Mouse (Mus musculus): ENCODE results near the gene Kctd12b. TPM values are rescaled to one million over a fixed set of nuclear protein-coding genes. Genes with fewer than 3 reads are reported as not detected.
"Not testable (repeated sequence)": the region's sequence is repeated elsewhere in the genome, so short reads cannot be mapped to it uniquely, and the experiment has no call there.

Gene Kctd12b
- polyA plus RNA-seq, 1 experiment from 2014 or later = 5.4 TPM

DNA sequence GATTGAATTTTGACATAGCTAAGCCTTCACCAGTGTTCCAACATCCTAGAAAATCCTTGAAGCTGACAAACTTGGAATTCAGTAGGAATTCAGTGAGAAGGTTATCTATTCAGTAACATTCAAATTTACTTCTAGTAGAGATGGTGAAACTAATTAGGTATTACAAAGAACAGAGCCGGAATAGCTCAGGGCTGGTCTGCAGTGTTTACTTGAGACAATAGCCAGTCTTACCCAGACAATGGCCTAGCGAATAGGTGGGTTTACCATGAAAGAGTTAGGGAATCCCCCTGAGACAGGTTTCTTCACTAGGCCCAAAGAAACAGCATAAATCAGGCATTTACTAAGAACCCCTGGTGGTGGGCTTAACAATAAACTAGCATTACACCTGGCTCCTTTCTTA is 28.0 kb downstream of the Kctd12b start:
- H3K27ac ChIP-seq (ENCODE audit: low read length); H3K27me3 ChIP-seq (ENCODE audit: control insufficient read depth, insufficient read depth, low read length); H3K4me1 ChIP-seq (ENCODE audit: control insufficient read depth, insufficient read depth, low read length); H3K4me3 ChIP-seq (ENCODE audit: low read length); ATAC-seq (replicated peaks; ENCODE audit: extremely low read depth, insufficient read depth, low FRiP score); H3K36me3 ChIP-seq (ENCODE audit: control insufficient read depth, insufficient read depth); H3K9me3 ChIP-seq (replicated peaks; ENCODE audit: control insufficient read depth, low read length); H3K9ac ChIP-seq (ENCODE audit: low read length); H3K4me2 ChIP-seq (ENCODE audit: low read depth, low read length): not testable (repeated sequence)
- 63% methylated on average over 2 of the region's 2 CpGs for WGBS

- WGBS = 58% methylated on average over 3 of the region's 3 CpGs
- Histone ChIP-seq H3K4me1 (ENCODE audit: control insufficient read depth, insufficient read depth, low read length) (no peaks in the 10 kb centered on the region), H3K27me3 (ENCODE audit: control insufficient read depth, insufficient read depth, low read length) (no peaks in the 10 kb centered on the region), H3K36me3 (ENCODE audit: control insufficient read depth, insufficient read depth) (no peaks in the 10 kb centered on the region), H3K4me2 (ENCODE audit: low read depth, low read length) (no peak overlapping the region), H3K9me3 (replicated peaks; ENCODE audit: control insufficient read depth, low read length) (no peaks in the 10 kb centered on the region), H3K27ac (ENCODE audit: low read length) (no peak overlapping the region), H3K4me3 (ENCODE audit: low read length) (no peak overlapping the region), H3K9ac (ENCODE audit: low read length) (no peak overlapping the region)
- ATAC-seq (replicated peaks; ENCODE audit: extremely low read depth, insufficient read depth, low FRiP score) = no peak
Observed at GRCm38 (mm10) chrX:153664903-153665302, 31.3 kb downstream of the Kctd12b start.

GRCm38 (mm10) chrX:153656949-153657348 is 39.2 kb downstream of the Kctd12b start:
- Histone ChIP-seq H3K27ac (ENCODE audit: low read length) (no peak overlapping the region), H3K4me1 (ENCODE audit: control insufficient read depth, insufficient read depth, low read length) (no peaks in the 10 kb centered on the region), H3K36me3 (ENCODE audit: control insufficient read depth, insufficient read depth) (no peaks in the 10 kb centered on the region), H3K4me2 (ENCODE audit: low read depth, low read length) (no peak overlapping the region), H3K9ac (ENCODE audit: low read length) (no peak overlapping the region), H3K4me3 (ENCODE audit: low read length) (no peak overlapping the region), H3K9me3 (replicated peaks; ENCODE audit: control insufficient read depth, low read length) (no peaks in the 10 kb centered on the region), H3K27me3 (ENCODE audit: control insufficient read depth, insufficient read depth, low read length) (no peaks in the 10 kb centered on the region)
- WGBS = 49% methylated on average over 3 of the region's 3 CpGs
- no peak for ATAC-seq (replicated peaks; ENCODE audit: extremely low read depth, insufficient read depth, low FRiP score)

DNA sequence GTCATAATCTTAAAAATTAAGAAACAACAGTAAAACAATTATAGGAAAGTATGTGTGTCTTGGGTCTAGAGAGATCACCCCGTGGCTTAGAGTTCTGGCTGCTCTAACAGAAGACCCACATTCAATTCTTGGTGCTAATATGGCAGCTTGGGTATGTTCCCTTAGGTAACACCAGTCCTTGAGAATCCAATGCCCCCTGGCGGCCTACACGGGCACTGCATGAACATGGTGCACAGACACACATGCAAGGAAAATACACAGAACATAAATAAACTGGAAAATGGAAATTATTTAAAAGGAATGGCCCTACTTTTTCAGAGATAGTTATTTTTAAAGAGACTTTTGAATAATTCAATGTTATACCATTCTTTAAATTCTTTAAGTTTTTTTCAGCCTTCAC is 55.6 kb downstream of the Kctd12b start:
- no peaks in the 10 kb centered on the region for H3K36me3 ChIP-seq (ENCODE audit: control insufficient read depth, insufficient read depth)
- WGBS = 68% methylated on average over 3 of the region's 3 CpGs
- no peaks in the 10 kb centered on the region for H3K9me3 ChIP-seq (replicated peaks; ENCODE audit: control insufficient read depth, low read length)
- no peaks in the 10 kb centered on the region for H3K27me3 ChIP-seq (ENCODE audit: control insufficient read depth, insufficient read depth, low read length)
- no peak overlapping the region for H3K27ac ChIP-seq (ENCODE audit: low read length)
- no peak overlapping the region for H3K4me3 ChIP-seq (ENCODE audit: low read length)
- no peak overlapping the region for H3K9ac ChIP-seq (ENCODE audit: low read length)
- no peak for ATAC-seq (replicated peaks; ENCODE audit: extremely low read depth, insufficient read depth, low FRiP score)
- H3K4me1 ChIP-seq (ENCODE audit: control insufficient read depth, insufficient read depth, low read length) = no peaks in the 10 kb centered on the region
- H3K4me2 ChIP-seq (ENCODE audit: low read depth, low read length) = no peak overlapping the region

- H3K27ac ChIP-seq (ENCODE audit: low read length) = no peak overlapping the region
- no peaks in the 10 kb centered on the region for H3K27me3 ChIP-seq (ENCODE audit: control insufficient read depth, insufficient read depth, low read length)
- ATAC-seq (replicated peaks; ENCODE audit: extremely low read depth, insufficient read depth, low FRiP score) = no peak
- H3K4me1 ChIP-seq (ENCODE audit: control insufficient read depth, insufficient read depth, low read length) = no peaks in the 10 kb centered on the region
- H3K4me3 ChIP-seq (ENCODE audit: low read length) = no peak overlapping the region
- no peaks in the 10 kb centered on the region for H3K36me3 ChIP-seq (ENCODE audit: control insufficient read depth, insufficient read depth)
- H3K4me2 ChIP-seq (ENCODE audit: low read depth, low read length) = no peak overlapping the region
- no peaks in the 10 kb centered on the region for H3K9me3 ChIP-seq (replicated peaks; ENCODE audit: control insufficient read depth, low read length)
- no peak overlapping the region for H3K9ac ChIP-seq (ENCODE audit: low read length)
- 0% methylated on average over 1 of the region's 1 CpGs for WGBS
Observed at GRCm38 (mm10) chrX:153636247-153636646, 59.9 kb downstream of the Kctd12b start.

Other genes with a start within 250 kb of the Kctd12b start
- gene Ubqln2, start 198.2 kb downstream of the Kctd12b start, polyA plus RNA-seq (2015; fragmentation: Nextera tagmentation; extraction: Ambion mirVana) = 8.7 and 9.5 TPM in 2 replicates
- not detected in 2 replicates for gene Cypt3, start 137.8 kb downstream of the Kctd12b start, polyA plus RNA-seq (2015; fragmentation: Nextera tagmentation; extraction: Ambion mirVana)
- gene Nbdy, start 27.2 kb upstream of the Kctd12b start, polyA plus RNA-seq (2015; fragmentation: Nextera tagmentation; extraction: Ambion mirVana) = 70.4 and 72.0 TPM in 2 replicates
- 4.3 and 4.7 TPM in 2 replicates for gene Spin2c, start 135.8 kb upstream of the Kctd12b start, polyA plus RNA-seq (2015; fragmentation: Nextera tagmentation; extraction: Ambion mirVana)

All from heart, embryonic 16.5 days (tissue).